Mouse (Mus musculus): Measurements from ENCODE around the gene Sbf1. TPM values are rescaled to one million over a fixed set of nuclear protein-coding genes. Genes with fewer than 3 reads are reported as not detected.

Sbf1 gene
- polyA plus RNA-seq, 1 experiment: 229 TPM

GRCm38 (mm10) chr15:89296465-89296864 is 18.6 kb downstream of the Sbf1 start:
- peak; percentile 27 for DNase-seq (ENCODE audit: low read depth)
- TF ChIP-seq CTCF (IDR thresholded peaks at IDR 0.05; ENCODE audit: borderline replicate concordance, extremely low read depth, insufficient read depth, insufficient read length): no peak
- TF ChIP-seq POLR2A (IDR thresholded peaks at IDR 0.05; ENCODE audit: borderline replicate concordance, extremely low read depth, insufficient read depth, insufficient read length, poor library complexity, severe bottlenecking): no peak

GRCm38 (mm10) chr15:89295580-89296165 is 19.4 kb downstream of the Sbf1 start:
- no peak for DNase-seq (ENCODE audit: low read depth)
- TF ChIP-seq CTCF (IDR thresholded peaks at IDR 0.05; ENCODE audit: borderline replicate concordance, extremely low read depth, insufficient read depth, insufficient read length) (no peak), POLR2A (IDR thresholded peaks at IDR 0.05; ENCODE audit: borderline replicate concordance, extremely low read depth, insufficient read depth, insufficient read length, poor library complexity, severe bottlenecking) (no peak)

GRCm38 (mm10) chr15:89293778-89294177 is 21.3 kb downstream of the Sbf1 start:
- DNase-seq (ENCODE audit: low read depth): no peak
- TF ChIP-seq POLR2A (IDR thresholded peaks at IDR 0.05; ENCODE audit: borderline replicate concordance, extremely low read depth, insufficient read depth, insufficient read length, poor library complexity, severe bottlenecking): no peak
- no peak for TF ChIP-seq CTCF (IDR thresholded peaks at IDR 0.05; ENCODE audit: borderline replicate concordance, extremely low read depth, insufficient read depth, insufficient read length)

GRCm38 (mm10) chr15:89292795-89293194 is 22.3 kb downstream of the Sbf1 start:
- no peak for DNase-seq (ENCODE audit: low read depth)
- TF ChIP-seq POLR2A (IDR thresholded peaks at IDR 0.05; ENCODE audit: borderline replicate concordance, extremely low read depth, insufficient read depth, insufficient read length, poor library complexity, severe bottlenecking) (no peak), CTCF (IDR thresholded peaks at IDR 0.05; ENCODE audit: borderline replicate concordance, extremely low read depth, insufficient read depth, insufficient read length) (no peak)

GRCm38 (mm10) chr15:89291521-89291920 is 23.6 kb downstream of the Sbf1 start:
- TF ChIP-seq POLR2A (IDR thresholded peaks at IDR 0.05; ENCODE audit: borderline replicate concordance, extremely low read depth, insufficient read depth, insufficient read length, poor library complexity, severe bottlenecking): no peak
- TF ChIP-seq CTCF (IDR thresholded peaks at IDR 0.05; ENCODE audit: borderline replicate concordance, extremely low read depth, insufficient read depth, insufficient read length): no peak
- no peak for DNase-seq (ENCODE audit: low read depth)

GRCm38 (mm10) chr15:89289455-89289854 is 25.7 kb downstream of the Sbf1 start:
- TF ChIP-seq CTCF (IDR thresholded peaks at IDR 0.05; ENCODE audit: borderline replicate concordance, extremely low read depth, insufficient read depth, insufficient read length) (no peak), POLR2A (IDR thresholded peaks at IDR 0.05; ENCODE audit: borderline replicate concordance, extremely low read depth, insufficient read depth, insufficient read length, poor library complexity, severe bottlenecking) (no peak)
- DNase-seq (ENCODE audit: low read depth): no peak

GRCm38 (mm10) chr15:89288227-89288767 is 26.8 kb downstream of the Sbf1 start:
- TF ChIP-seq POLR2A (IDR thresholded peaks at IDR 0.05; ENCODE audit: borderline replicate concordance, extremely low read depth, insufficient read depth, insufficient read length, poor library complexity, severe bottlenecking): no peak
- DNase-seq (ENCODE audit: low read depth): no peak

GRCm38 (mm10) chr15:89286582-89286981 is 28.5 kb downstream of the Sbf1 start:
- no peak for TF ChIP-seq CTCF (IDR thresholded peaks at IDR 0.05; ENCODE audit: borderline replicate concordance, extremely low read depth, insufficient read depth, insufficient read length)
- no peak for TF ChIP-seq POLR2A (IDR thresholded peaks at IDR 0.05; ENCODE audit: borderline replicate concordance, extremely low read depth, insufficient read depth, insufficient read length, poor library complexity, severe bottlenecking)
- DNase-seq (ENCODE audit: low read depth): peak; percentile 37

GRCm38 (mm10) chr15:89286114-89286513 is 29.0 kb downstream of the Sbf1 start:
- TF ChIP-seq POLR2A (IDR thresholded peaks at IDR 0.05; ENCODE audit: borderline replicate concordance, extremely low read depth, insufficient read depth, insufficient read length, poor library complexity, severe bottlenecking): no peak
- no peak for TF ChIP-seq CTCF (IDR thresholded peaks at IDR 0.05; ENCODE audit: borderline replicate concordance, extremely low read depth, insufficient read depth, insufficient read length)
- DNase-seq (ENCODE audit: low read depth): no peak

GRCm38 (mm10) chr15:89285478-89285877 is 29.6 kb downstream of the Sbf1 start:
- TF ChIP-seq CTCF (IDR thresholded peaks at IDR 0.05; ENCODE audit: borderline replicate concordance, extremely low read depth, insufficient read depth, insufficient read length): no peak
- TF ChIP-seq POLR2A (IDR thresholded peaks at IDR 0.05; ENCODE audit: borderline replicate concordance, extremely low read depth, insufficient read depth, insufficient read length, poor library complexity, severe bottlenecking): no peak
- DNase-seq (ENCODE audit: low read depth): no peak

GRCm38 (mm10) chr15:89285004-89285403 is 30.1 kb downstream of the Sbf1 start:
- DNase-seq (ENCODE audit: low read depth): peak; percentile 38
- TF ChIP-seq CTCF (IDR thresholded peaks at IDR 0.05; ENCODE audit: borderline replicate concordance, extremely low read depth, insufficient read depth, insufficient read length) (no peak), POLR2A (IDR thresholded peaks at IDR 0.05; ENCODE audit: borderline replicate concordance, extremely low read depth, insufficient read depth, insufficient read length, poor library complexity, severe bottlenecking) (no peak)

- no peak for DNase-seq (ENCODE audit: low read depth)
- no peak for TF ChIP-seq CTCF (IDR thresholded peaks at IDR 0.05; ENCODE audit: borderline replicate concordance, extremely low read depth, insufficient read depth, insufficient read length)
- no peak for TF ChIP-seq POLR2A (IDR thresholded peaks at IDR 0.05; ENCODE audit: borderline replicate concordance, extremely low read depth, insufficient read depth, insufficient read length, poor library complexity, severe bottlenecking)
Measured at GRCm38 (mm10) chr15:89284094-89284493, 31.0 kb downstream of the Sbf1 start.

Data from brain, embryonic 14.5 days (tissue).